Mouse (Mus musculus) embryonic fibroblast, embryonic 13.5 days (primary cell): ENCODE results near the gene Cep170.

Experiments used
- CTCF ChIP-seq: IDR thresholded peaks from 2 replicates; pipeline ENCODE4 v1.5.1; 2011; ENCODE audit warnings: mild to moderate bottlenecking, control low read depth, low read length, moderate library complexity, borderline replicate concordance; ENCODE audit not compliant: insufficient read depth
- POLR2A ChIP-seq: IDR thresholded peaks from 2 replicates; pipeline ENCODE4 v1.6.1; 2011; ENCODE audit warnings: low read depth, mild to moderate bottlenecking, control low read depth, low read length, moderate library complexity

DNA sequence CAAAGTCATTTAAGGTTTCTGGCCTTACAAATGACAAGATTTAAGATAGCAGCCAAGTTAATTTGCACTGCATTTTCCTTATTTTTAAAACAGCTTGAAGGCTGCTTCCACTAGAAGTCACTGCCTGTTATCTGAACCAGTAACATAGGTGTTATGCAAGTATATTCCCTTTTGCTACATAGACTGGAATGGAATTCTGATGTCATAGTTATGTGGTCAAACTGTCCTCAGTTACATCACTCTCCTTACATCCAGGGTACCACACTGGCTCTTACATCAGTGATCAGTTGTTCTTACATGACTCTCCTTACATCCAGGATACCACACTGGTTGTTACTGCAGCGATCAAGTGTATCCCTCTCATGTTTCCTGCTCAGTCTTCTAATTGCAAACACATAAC, 53.2 kb downstream of the Cep170 start:
- TF ChIP-seq CTCF (no peak), POLR2A (no peak)
